Mouse (Mus musculus) cerebellum, postnatal 10 days (tissue): Measurements from ENCODE around the gene Foxk1.
A peak's percentile ranks its signal among the peaks of the same experiment; 100 is the strongest.

Experiments
- DNase-seq, 2 experiments: peaks; one replicate each; pipeline ENCODE4 v3.0.0; 2021; ENCODE audit warnings: mixed read lengths in 2 of 2

The Foxk1 gene

DNA sequence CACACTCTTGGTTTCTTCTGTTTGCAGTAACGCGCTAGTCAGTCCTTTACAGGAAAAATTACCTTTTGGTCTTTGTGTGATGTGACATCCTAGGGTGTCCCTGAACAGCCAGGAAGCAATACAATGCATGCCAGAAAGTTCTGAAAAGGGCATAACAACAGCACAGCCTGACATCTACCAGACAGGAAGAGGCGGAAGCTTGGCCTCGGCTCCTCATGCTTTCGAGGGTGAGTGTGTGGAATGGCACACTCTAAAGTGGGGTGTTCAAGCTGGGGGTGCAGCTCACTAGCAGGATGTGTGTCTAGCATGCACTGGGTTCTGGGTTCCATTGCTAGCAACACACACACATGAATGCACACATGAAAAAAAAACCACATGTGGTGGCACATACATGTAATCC is 9.6 kb upstream of the Foxk1 start:
- DNase-seq = no peak

DNA sequence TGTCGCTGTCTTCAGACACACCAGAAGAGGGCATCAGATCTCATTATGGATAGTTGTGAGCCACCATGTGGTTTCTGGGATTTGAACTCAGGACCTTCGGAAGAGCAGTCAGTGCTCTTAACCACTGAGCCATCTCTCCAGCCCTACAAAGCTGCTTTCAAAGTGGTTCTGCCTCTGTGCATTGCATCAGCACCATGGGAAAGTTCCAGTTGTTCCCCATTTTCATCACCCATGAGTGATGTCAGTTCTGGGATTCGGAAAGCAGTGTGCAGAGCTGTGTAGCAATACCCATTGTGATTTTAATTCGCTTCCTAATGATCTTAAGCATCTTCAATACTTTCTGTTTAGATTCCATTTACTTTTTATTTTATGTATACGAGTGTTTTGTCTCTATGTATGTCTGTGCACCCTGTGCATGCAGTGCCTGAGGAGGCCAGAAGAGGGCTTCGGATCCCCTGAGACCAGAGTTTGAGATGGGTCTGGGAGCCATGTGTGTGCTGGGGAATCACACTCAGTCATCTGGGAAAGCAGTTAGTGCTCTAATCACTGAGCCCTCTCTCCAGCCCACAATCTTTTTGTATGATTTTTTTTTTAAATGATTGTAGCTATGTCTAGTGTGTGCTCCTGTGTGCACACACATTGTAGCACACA is 6.6 kb upstream of the Foxk1 start:
- DNase-seq = no peak

GRCm38 (mm10) chr5:142395909-142396308 is 5.4 kb upstream of the Foxk1 start:
- DNase-seq = no peak

- peak; percentile 30 to 45 for DNase-seq
Observed at GRCm38 (mm10) chr5:142400181-142400883, 965 bp upstream of the Foxk1 start.

DNA sequence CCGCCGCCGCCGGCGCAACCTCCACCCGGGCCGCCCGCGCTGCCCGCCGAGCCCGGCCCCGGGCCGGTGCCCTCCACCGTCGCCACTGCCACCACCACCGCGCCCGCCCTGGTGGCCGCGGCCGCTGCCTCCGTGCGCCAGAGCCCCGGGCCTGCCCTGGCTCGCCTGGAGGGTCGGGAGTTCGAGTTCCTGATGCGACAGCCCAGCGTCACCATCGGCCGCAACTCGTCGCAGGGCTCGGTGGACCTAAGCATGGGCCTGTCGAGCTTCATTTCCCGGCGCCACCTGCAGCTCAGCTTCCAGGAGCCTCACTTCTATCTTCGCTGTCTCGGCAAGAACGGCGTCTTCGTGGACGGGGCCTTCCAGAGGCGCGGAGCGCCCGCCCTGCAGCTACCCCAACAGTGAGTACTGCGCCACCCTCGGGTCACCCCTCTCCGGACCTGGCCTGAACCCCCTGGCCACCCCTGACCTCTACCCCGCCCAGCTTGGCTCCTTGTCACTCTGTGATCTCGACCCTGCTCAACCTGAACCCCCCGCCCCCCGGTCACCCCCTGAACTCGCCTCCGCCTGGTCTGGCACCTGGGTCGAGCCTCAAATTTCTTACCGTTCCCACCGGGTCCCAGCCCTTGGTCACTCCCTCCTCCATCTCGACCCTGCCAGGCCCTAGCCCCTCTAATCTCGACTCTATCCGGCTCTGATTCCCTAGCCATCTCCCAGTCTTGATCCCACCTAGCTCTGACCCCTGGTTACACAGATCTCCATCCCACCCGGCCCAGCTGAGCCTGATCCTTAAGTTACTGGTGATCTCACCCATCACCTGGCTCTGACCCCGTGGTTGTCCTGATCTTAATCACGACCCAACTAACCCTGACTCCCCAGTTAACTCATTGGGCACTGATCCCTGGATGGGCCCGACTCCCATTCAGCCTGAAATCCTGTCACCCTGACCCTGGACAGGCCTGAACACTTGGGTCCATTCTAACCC is 636 bp downstream of the Foxk1 start:
- peak; percentile 42 to 57 for DNase-seq

DNA sequence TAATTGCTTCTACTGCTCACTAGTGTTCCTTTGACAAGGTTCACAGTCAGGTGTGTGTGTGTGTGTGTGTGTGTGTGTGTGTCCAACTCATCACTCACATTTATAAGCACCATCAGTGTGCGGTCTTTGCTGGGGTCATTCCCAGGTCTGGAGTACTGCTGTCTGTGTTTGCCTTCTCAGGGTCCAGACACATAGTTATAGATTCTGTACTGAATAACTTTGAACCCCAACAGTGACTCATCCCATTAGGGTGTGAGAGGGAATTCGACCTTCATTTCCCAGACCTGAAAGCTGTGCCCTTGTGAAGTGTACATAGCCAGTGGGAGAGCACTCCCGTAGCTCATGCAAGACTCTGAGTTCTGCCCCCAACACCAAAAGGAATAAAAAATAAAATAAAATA is 2.4 kb downstream of the Foxk1 start:
- no peak for DNase-seq

DNA sequence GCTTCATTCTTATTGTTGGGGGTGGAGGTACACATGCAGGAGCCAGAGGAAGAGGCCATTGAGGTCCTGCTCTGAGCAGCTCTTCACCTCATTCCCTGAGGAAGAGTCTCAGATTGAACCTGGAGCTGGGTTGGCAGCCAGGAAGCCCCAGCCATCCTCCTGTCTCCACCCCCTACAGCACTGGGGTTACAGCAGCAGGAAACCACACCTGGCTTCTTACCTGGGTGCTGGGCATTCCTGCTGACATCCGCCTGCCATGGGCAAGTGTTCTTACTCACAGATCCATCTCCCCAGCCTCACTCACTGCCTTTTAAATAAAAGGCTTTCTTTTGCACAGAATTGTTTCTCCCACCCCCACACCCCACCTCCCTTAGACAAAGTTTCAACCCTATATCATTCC is 3.0 kb downstream of the Foxk1 start:
- DNase-seq = no peak

DNA sequence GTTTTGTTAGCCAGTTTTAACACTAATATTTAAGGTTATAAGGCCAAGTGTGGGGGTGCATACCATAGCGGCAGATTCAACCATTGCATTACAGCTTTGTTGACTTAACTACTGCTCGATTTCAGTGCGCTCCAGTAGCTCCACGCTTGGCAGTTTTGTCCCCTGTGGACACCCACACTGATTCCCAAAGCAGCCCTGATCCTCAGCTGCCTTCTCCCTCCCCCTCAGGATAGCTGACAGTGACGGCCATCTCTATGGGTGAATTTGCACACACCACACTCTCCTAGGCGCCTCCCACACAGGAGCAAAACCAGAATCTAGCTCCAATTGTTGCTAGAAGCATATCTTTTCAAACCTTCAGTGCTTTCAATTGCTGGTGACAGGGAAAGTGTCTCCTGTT is 4.1 kb downstream of the Foxk1 start:
- DNase-seq = no peak

GRCm38 (mm10) chr5:142406401-142406800 is 5.1 kb downstream of the Foxk1 start:
- no peak for DNase-seq

DNA sequence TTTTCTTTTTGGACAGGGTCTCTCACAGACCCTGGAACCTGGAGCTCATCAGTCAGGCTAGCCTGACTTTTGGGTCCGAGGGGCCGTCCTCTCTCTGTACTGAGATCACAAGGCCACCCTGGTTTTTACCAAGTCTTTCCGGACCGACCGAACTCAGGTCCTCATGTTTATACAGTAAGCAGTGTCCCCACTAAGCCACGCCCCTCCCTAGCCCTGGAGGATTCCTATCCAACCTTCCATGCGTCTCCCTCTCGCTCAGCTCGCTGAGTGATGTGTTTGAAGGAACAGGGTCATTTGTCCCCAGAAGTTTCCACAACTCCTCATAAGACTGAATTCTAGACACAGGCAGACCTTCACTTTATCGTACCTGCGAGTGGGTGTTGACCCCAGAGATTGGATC is 5.6 kb downstream of the Foxk1 start:
- no peak for DNase-seq

- peak in 1 of 2 experiments; percentile 53 for DNase-seq
Observed at GRCm38 (mm10) chr5:142407381-142407780, 6.1 kb downstream of the Foxk1 start.

- no peak for DNase-seq
Observed at GRCm38 (mm10) chr5:142409169-142409568, 7.9 kb downstream of the Foxk1 start.

- DNase-seq = no peak
Observed at GRCm38 (mm10) chr5:142410348-142410747, 9.1 kb downstream of the Foxk1 start.

DNA sequence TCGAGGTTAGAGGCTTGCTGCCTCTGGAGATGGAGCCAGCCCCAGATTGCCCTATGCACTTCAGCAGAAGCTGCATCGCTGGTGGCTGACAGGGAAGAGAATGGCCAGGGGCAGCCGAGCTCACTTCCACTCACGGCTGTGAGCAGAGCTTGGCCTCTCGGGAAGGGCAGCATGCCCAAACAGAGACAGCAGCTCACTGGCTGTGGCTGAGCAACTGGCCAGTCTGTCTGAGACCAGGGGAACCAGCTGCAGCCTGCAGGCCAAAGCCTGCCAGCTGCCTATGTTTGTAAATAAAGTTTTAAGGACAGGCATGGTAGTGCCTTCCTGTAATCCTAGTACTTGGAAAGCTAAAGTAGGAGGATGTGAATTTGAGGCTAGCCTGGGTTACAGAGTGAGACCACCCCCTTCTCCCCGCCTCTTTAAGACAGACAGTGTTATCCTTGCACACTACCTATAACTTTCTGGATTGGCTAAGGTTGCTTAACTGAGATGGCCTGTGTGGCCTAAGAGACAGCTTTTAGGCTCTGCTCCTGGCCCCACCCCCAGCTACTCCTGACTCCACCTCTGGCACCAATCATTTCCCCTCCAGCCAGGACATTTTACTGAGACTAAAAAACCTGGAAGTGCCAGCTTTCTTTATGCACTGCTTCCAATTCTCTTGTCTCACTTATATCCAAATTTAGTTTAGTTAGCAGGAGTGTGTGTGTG is 11.5 kb downstream of the Foxk1 start:
- DNase-seq = peak in 1 of 2 experiments; percentile 53

DNA sequence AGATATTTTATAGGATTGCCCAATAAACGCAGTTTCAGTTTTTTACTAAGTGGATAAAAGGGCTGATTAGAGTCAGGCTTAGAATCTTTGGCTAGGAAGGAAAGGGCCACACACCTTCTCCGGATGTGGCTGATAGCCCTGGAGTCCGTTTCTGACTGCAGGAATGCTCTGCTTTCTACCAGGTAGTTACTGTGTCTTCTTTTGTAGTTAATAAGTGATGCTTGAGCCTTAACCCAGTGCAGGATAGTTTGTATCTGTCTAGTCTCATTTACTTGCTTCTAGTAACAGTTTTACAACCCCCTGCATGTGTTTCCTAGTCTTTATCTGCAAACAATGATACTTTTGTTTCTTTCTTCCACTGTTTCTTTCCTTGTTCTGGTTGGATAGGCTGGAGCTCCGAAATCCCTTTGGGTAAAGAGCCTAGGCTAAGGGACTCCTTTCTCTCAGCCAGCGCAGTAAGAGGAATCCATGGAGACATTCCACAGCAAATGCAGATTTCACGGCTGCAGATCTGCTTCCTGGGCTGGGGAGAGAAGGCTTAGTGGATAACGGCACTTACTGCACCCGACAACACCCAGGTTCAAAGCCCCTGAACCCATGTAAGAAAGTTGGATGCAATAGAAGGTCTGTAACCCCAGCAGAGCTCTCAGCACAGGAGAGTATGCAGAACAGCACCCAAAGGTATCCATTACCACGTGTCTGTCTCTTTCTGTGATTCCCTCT is 12.6 kb downstream of the Foxk1 start:
- no peak for DNase-seq

DNA sequence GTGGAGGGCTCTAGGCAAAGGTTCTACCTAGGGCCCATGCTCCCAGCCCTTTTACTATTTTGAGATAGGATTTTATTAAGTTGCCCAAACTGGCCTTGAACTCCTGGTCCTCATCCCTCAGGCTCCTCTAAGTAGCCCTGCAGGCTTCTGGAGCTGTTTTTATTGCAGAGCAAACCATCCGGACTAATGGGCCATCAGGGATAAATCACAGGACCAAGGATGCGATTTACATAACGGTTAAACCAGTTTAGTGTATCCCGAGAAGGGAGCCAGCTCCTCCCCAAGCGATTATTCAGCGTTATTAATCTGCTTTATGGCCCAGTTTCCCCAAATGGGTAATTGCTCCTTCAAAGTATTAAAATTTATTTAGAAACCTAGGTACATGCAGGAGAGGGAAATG is 14.1 kb downstream of the Foxk1 start:
- no peak for DNase-seq

GRCm38 (mm10) chr5:142416070-142416775 is 14.9 kb downstream of the Foxk1 start:
- no peak for DNase-seq

DNA sequence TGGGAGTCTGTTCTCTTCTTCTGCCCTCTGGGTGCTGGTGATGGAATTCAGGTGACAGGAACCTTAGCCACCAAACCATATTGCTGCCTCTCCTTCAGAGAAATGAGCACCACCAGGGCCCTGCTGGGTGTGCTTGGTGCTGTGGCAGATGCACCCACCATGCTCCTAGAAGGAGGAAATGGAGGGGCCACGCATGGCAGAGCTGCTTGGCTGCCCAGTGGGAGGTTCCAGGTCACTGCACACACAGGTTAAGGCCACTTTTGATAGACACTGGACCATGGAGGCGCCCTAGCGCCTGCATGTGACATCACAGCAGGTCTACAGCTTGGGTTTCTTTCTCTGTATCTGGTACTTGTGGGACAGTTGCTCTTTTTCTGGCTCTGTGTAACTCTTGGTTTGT is 15.8 kb downstream of the Foxk1 start:
- DNase-seq = no peak

GRCm38 (mm10) chr5:142417876-142418275 is 16.6 kb downstream of the Foxk1 start:
- DNase-seq = no peak

GRCm38 (mm10) chr5:142418419-142418818 is 17.1 kb downstream of the Foxk1 start:
- no peak for DNase-seq

- DNase-seq = no peak
Observed at GRCm38 (mm10) chr5:142420317-142420716, 19.0 kb downstream of the Foxk1 start.
